Mouse (Mus musculus): ENCODE results near the gene Gm20716.

Gene Gm20716

GRCm38 (mm10) chr2:168230026-168230728 is at the start of gene Gm20716, which contains the start of the genes Dpm1 and Mocs3:
Gene Gm20716 (minus strand): TSS chr2:168230364.
Gene Dpm1 (minus strand): TSS chr2:168230591.
Gene Mocs3 (plus strand): TSS chr2:168230622.
- DNase-seq (ENCODE audit: low spot score in 2 of 2): peak; percentile 84 to 92

GRCm38 (mm10) chr2:168274374-168274935 is 44.3 kb upstream of the Gm20716 start:
- DNase-seq (ENCODE audit: low spot score in 2 of 2): peak; percentile 73 to 82

GRCm38 (mm10) chr2:168273387-168273786 is 43.2 kb upstream of the Gm20716 start:
- DNase-seq (ENCODE audit: low spot score in 2 of 2): no peak

- DNase-seq (ENCODE audit: low spot score in 2 of 2): no peak
Observed at GRCm38 (mm10) chr2:168268033-168268432, 37.9 kb upstream of the Gm20716 start.

- DNase-seq (ENCODE audit: low spot score in 2 of 2): peak; percentile 74 to 87
Observed at GRCm38 (mm10) chr2:168260900-168261299, 30.7 kb upstream of the Gm20716 start.

GRCm38 (mm10) chr2:168260124-168260523 is 30.0 kb upstream of the Gm20716 start:
- no peak for DNase-seq (ENCODE audit: low spot score in 2 of 2)

- no peak for DNase-seq (ENCODE audit: low spot score in 2 of 2)
Observed at GRCm38 (mm10) chr2:168259046-168259445, 28.9 kb upstream of the Gm20716 start.

GRCm38 (mm10) chr2:168257188-168257587 is 27.0 kb upstream of the Gm20716 start:
- no peak for DNase-seq (ENCODE audit: low spot score in 2 of 2)

GRCm38 (mm10) chr2:168256506-168256905 is 26.3 kb upstream of the Gm20716 start:
- DNase-seq (ENCODE audit: low spot score in 2 of 2): no peak

- peak; percentile 40 to 49 for DNase-seq (ENCODE audit: low spot score in 2 of 2)
Observed at GRCm38 (mm10) chr2:168253822-168254221, 23.7 kb upstream of the Gm20716 start.

- no peak for DNase-seq (ENCODE audit: low spot score in 2 of 2)
Observed at GRCm38 (mm10) chr2:168252639-168253292, 22.6 kb upstream of the Gm20716 start.

- DNase-seq (ENCODE audit: low spot score in 2 of 2): peak; percentile 93 to 96
Observed at GRCm38 (mm10) chr2:168250270-168250669, 20.1 kb upstream of the Gm20716 start.

- DNase-seq (ENCODE audit: low spot score in 2 of 2): no peak
Observed at GRCm38 (mm10) chr2:168248856-168249245, 18.7 kb upstream of the Gm20716 start.

GRCm38 (mm10) chr2:168248167-168248855 is 18.1 kb upstream of the Gm20716 start:
- DNase-seq (ENCODE audit: low spot score in 2 of 2): no peak

- no peak for DNase-seq (ENCODE audit: low spot score in 2 of 2)
Observed at GRCm38 (mm10) chr2:168245571-168245970, 15.4 kb upstream of the Gm20716 start.

- DNase-seq (ENCODE audit: low spot score in 2 of 2): no peak
Observed at GRCm38 (mm10) chr2:168243278-168243677, 13.1 kb upstream of the Gm20716 start.

- DNase-seq (ENCODE audit: low spot score in 2 of 2): no peak
Observed at GRCm38 (mm10) chr2:168242841-168243240, 12.7 kb upstream of the Gm20716 start.

GRCm38 (mm10) chr2:168238335-168238734 is 8.2 kb upstream of the Gm20716 start:
- no peak for DNase-seq (ENCODE audit: low spot score in 2 of 2)

GRCm38 (mm10) chr2:168233286-168233685 is 3.1 kb upstream of the Gm20716 start:
- no peak for DNase-seq (ENCODE audit: low spot score in 2 of 2)

- DNase-seq (ENCODE audit: low spot score in 2 of 2): no peak
Observed at GRCm38 (mm10) chr2:168231471-168231829, 1.3 kb upstream of the Gm20716 start.

GRCm38 (mm10) chr2:168230773-168231470 is 758 bp upstream of the Gm20716 start:
- peak; percentile 31 to 42 for DNase-seq (ENCODE audit: low spot score in 2 of 2)

Data from right cerebral cortex, adult 2 months (tissue).